Mouse (Mus musculus): ENCODE measurements around the gene Slc39a8. TPM values are rescaled to one million over a fixed set of nuclear protein-coding genes. Genes with fewer than 3 reads are reported as not detected.

Gene Slc39a8
- total RNA-seq, 1 experiment: 3.3 TPM

- H3K9ac ChIP-seq (ENCODE audit: insufficient read depth, low read depth, low read length, poor library complexity, severe bottlenecking): no peak overlapping the region
- no peak overlapping the region for H3K4me3 ChIP-seq (ENCODE audit: insufficient read depth in 1 of 2, low read depth in 1 of 2, low read length in 2 of 2, poor library complexity in 1 of 2, severe bottlenecking in 1 of 2)
- H3K27ac ChIP-seq (ENCODE audit: insufficient read depth, low read depth, low read length, poor library complexity, severe bottlenecking): no peak overlapping the region
- in situ Hi-C loops (cut with MboI; ENCODE audit: low sequenced_read_pairs in 2 of 2, unreplicated experiment in 2 of 2): no loop called here
- no peak for TF ChIP-seq ZC3H11A (IDR thresholded peaks at IDR 0.05; ENCODE audit: borderline replicate concordance, low read depth, low read length)
- TF ChIP-seq MAFK (IDR thresholded peaks at IDR 0.05; ENCODE audit: insufficient read depth, low read depth, low read length): no peak
- no peak for TF ChIP-seq HCFC1 (IDR thresholded peaks at IDR 0.05; ENCODE audit: borderline replicate concordance, insufficient read depth, low read length)
- TF ChIP-seq ZNF384 (IDR thresholded peaks at IDR 0.05; ENCODE audit: low read depth, low read length): no peak
- TF ChIP-seq CHD2 (IDR thresholded peaks at IDR 0.05; ENCODE audit: low read depth, low read length): no peak
- no peaks in the 10 kb centered on the region for H3K4me1 ChIP-seq (ENCODE audit: control insufficient read depth in 2 of 2, insufficient read depth in 2 of 2, low read length in 2 of 2, poor library complexity in 1 of 2)
- H3K9me3 ChIP-seq (ENCODE audit: control insufficient read depth, insufficient read depth, low read depth, low read length): no peaks in the 10 kb centered on the region
- no peaks in the 10 kb centered on the region for H3K36me3 ChIP-seq (ENCODE audit: control insufficient read depth, insufficient read depth, low read length, poor library complexity, severe bottlenecking)
- DNase-seq (ENCODE audit: low read depth, low spot score): no peak
Observed at GRCm38 (mm10) chr3:135798665-135799064, 26.4 kb upstream of the Slc39a8 start.

- Histone ChIP-seq H3K9ac (ENCODE audit: insufficient read depth, low read depth, low read length, poor library complexity, severe bottlenecking) (no peak overlapping the region), H3K36me3 (ENCODE audit: control insufficient read depth, insufficient read depth, low read length, poor library complexity, severe bottlenecking) (no peaks in the 10 kb centered on the region), H3K4me1 (ENCODE audit: control insufficient read depth in 2 of 2, insufficient read depth in 2 of 2, low read length in 2 of 2, poor library complexity in 1 of 2) (no peaks in the 10 kb centered on the region), H3K9me3 (ENCODE audit: control insufficient read depth, insufficient read depth, low read depth, low read length) (no peaks in the 10 kb centered on the region), H3K27ac (ENCODE audit: insufficient read depth, low read depth, low read length, poor library complexity, severe bottlenecking) (no peak overlapping the region), H3K4me3 (ENCODE audit: insufficient read depth in 1 of 2, low read depth in 1 of 2, low read length in 2 of 2, poor library complexity in 1 of 2, severe bottlenecking in 1 of 2) (no peak overlapping the region)
- TF ChIP-seq HCFC1 (IDR thresholded peaks at IDR 0.05; ENCODE audit: borderline replicate concordance, insufficient read depth, low read length) (no peak), ZC3H11A (IDR thresholded peaks at IDR 0.05; ENCODE audit: borderline replicate concordance, low read depth, low read length) (no peak), MAFK (IDR thresholded peaks at IDR 0.05; ENCODE audit: insufficient read depth, low read depth, low read length) (no peak), CHD2 (IDR thresholded peaks at IDR 0.05; ENCODE audit: low read depth, low read length) (no peak), ZNF384 (IDR thresholded peaks at IDR 0.05; ENCODE audit: low read depth, low read length) (no peak)
- in situ Hi-C loops (cut with MboI; ENCODE audit: low sequenced_read_pairs in 2 of 2, unreplicated experiment in 2 of 2): no loop called here
- DNase-seq (ENCODE audit: low read depth, low spot score): no peak
Observed at GRCm38 (mm10) chr3:135814665-135815064, 10.4 kb upstream of the Slc39a8 start.

DNA sequence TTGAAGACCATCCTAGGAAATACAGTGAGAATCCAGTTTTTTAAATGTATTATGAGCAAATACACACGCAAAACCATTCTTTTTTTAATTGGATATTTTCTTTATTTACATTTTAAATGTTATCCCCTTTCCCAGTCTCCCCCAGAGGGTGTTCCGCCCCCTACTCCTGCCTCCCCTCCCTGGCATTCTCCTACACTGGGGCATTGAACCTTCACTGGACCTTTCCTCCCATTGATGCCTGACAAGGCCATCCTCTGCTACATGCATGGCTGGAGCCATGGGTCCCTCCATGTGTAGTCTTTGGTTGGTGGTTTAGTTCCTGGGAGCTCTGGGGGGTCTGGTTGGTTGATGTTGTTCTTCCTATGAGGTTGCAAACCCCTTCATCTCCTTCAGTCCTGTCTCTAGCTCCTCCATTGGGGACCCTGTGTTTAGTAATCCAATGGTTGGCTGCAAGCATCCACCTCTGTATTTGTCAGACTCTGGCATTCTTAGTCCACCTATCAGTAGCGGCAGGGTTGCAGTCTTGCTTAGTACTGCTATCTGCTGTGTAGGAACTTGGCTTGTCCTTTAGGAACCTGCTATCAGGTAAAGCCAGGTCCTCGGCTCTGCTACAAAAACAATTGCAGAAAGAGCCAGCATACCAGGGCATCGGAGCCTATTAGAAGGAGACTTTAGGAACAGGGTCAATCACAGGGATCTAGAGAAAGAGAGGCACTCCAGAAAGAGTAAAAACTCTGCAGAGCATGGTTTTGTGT is 8.9 kb upstream of the Slc39a8 start:
- in situ Hi-C loops (cut with MboI; ENCODE audit: low sequenced_read_pairs in 2 of 2, unreplicated experiment in 2 of 2): no loop called here
- no peaks in the 10 kb centered on the region for H3K9me3 ChIP-seq (ENCODE audit: control insufficient read depth, insufficient read depth, low read depth, low read length)
- TF ChIP-seq CHD2 (IDR thresholded peaks at IDR 0.05; ENCODE audit: low read depth, low read length) (no peak), ZC3H11A (IDR thresholded peaks at IDR 0.05; ENCODE audit: borderline replicate concordance, low read depth, low read length) (no peak), ZNF384 (IDR thresholded peaks at IDR 0.05; ENCODE audit: low read depth, low read length) (no peak), HCFC1 (IDR thresholded peaks at IDR 0.05; ENCODE audit: borderline replicate concordance, insufficient read depth, low read length) (no peak), MAFK (IDR thresholded peaks at IDR 0.05; ENCODE audit: insufficient read depth, low read depth, low read length) (no peak)
- H3K4me1 ChIP-seq (ENCODE audit: control insufficient read depth in 2 of 2, insufficient read depth in 2 of 2, low read length in 2 of 2, poor library complexity in 1 of 2): no peaks in the 10 kb centered on the region
- no peak for DNase-seq (ENCODE audit: low read depth, low spot score)
- no peak overlapping the region for H3K4me3 ChIP-seq (ENCODE audit: insufficient read depth in 1 of 2, low read depth in 1 of 2, low read length in 2 of 2, poor library complexity in 1 of 2, severe bottlenecking in 1 of 2)
- H3K9ac ChIP-seq (ENCODE audit: insufficient read depth, low read depth, low read length, poor library complexity, severe bottlenecking): no peak overlapping the region
- H3K36me3 ChIP-seq (ENCODE audit: control insufficient read depth, insufficient read depth, low read length, poor library complexity, severe bottlenecking): no peaks in the 10 kb centered on the region
- H3K27ac ChIP-seq (ENCODE audit: insufficient read depth, low read depth, low read length, poor library complexity, severe bottlenecking): no peak overlapping the region

DNA sequence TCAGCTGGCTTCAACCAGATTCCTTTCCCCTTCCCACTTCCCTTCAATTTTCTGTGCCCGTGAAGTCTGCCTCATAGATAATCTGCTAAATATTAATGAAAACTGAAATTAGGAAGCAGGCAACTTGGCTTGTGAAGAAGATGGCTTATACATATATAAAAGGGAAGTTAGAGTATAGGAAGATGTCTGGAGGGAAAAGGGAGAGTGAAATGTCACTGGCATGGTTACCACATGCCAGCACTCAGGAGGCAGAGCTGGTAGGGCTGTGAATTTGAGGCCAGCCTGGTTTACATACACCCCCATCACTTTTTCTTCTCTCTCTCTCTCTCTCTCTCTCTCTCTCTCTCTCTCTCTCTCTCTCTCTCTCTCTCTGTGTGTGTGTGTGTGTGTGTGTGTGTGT is 8.0 kb upstream of the Slc39a8 start:
- in situ Hi-C loops (cut with MboI; ENCODE audit: low sequenced_read_pairs in 2 of 2, unreplicated experiment in 2 of 2): no loop called here
- Histone ChIP-seq H3K9me3 (ENCODE audit: control insufficient read depth, insufficient read depth, low read depth, low read length) (no peaks in the 10 kb centered on the region), H3K4me1 (ENCODE audit: control insufficient read depth in 2 of 2, insufficient read depth in 2 of 2, low read length in 2 of 2, poor library complexity in 1 of 2) (no peaks in the 10 kb centered on the region), H3K9ac (ENCODE audit: insufficient read depth, low read depth, low read length, poor library complexity, severe bottlenecking) (no peak overlapping the region), H3K36me3 (ENCODE audit: control insufficient read depth, insufficient read depth, low read length, poor library complexity, severe bottlenecking) (no peaks in the 10 kb centered on the region), H3K27ac (ENCODE audit: insufficient read depth, low read depth, low read length, poor library complexity, severe bottlenecking) (no peak overlapping the region), H3K4me3 (ENCODE audit: insufficient read depth in 1 of 2, low read depth in 1 of 2, low read length in 2 of 2, poor library complexity in 1 of 2, severe bottlenecking in 1 of 2) (no peak overlapping the region)
- TF ChIP-seq CHD2 (IDR thresholded peaks at IDR 0.05; ENCODE audit: low read depth, low read length): no peak
- TF ChIP-seq ZC3H11A (IDR thresholded peaks at IDR 0.05; ENCODE audit: borderline replicate concordance, low read depth, low read length): no peak
- TF ChIP-seq HCFC1 (IDR thresholded peaks at IDR 0.05; ENCODE audit: borderline replicate concordance, insufficient read depth, low read length): no peak
- no peak for TF ChIP-seq ZNF384 (IDR thresholded peaks at IDR 0.05; ENCODE audit: low read depth, low read length)
- TF ChIP-seq MAFK (IDR thresholded peaks at IDR 0.05; ENCODE audit: insufficient read depth, low read depth, low read length): no peak
- DNase-seq (ENCODE audit: low read depth, low spot score): no peak
